Mouse (Mus musculus): ENCODE results near the gene Tdo2. TPM values are rescaled to one million over a fixed set of nuclear protein-coding genes. Genes with fewer than 3 reads are reported as not detected.

The Tdo2 gene
- total and polyA plus RNA-seq, 2 experiments from 2014 or later, result 0.40 TPM; not detected in 1

DNA sequence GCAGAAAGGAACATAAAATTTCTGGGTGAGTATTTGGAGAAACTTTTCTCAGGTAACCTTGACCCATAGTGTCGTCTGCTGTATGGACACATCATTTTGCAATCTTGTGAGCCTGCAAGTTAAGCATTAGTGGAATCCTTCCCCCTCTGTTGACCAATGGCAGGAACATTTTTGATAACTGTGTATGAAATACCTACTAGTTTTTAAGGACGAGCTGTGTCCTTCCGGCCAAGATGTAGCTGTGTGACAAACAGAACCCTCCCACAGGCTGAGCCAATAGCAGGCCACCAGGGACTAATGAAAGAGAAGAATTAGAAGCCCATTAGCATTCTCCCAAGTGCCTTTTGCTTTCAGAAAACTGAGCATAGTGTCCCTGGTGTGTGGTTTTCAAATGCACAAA, 14.5 kb upstream of the Tdo2 start:
- no peaks in the 10 kb centered on the region for H3K4me1 ChIP-seq (ENCODE audit: insufficient read depth, low read length)
- H3K4me2 ChIP-seq (ENCODE audit: low read depth, low read length), result no peak overlapping the region
- no peak overlapping the region for H3K27ac ChIP-seq
- no peaks in the 10 kb centered on the region for H3K9me3 ChIP-seq (ENCODE audit: low read length)
- H3K27me3 ChIP-seq (ENCODE audit: insufficient read depth, low read length), result no peaks in the 10 kb centered on the region
- no peak for TF ChIP-seq CTCF (IDR thresholded peaks at IDR 0.05; ENCODE audit: low read depth)
- H3K9ac ChIP-seq (replicated peaks; ENCODE audit: low read length), result no peak overlapping the region
- WGBS, result 62% methylated on average over 3 of the region's 3 CpGs
- peak; percentile 42 for DNase-seq (ENCODE audit: low spot score)
- ATAC-seq, result peak; percentile 84
- H3K4me3 ChIP-seq (ENCODE audit: low read length), result no peak overlapping the region
- H3K36me3 ChIP-seq (ENCODE audit: insufficient read depth, low read length), result no peaks in the 10 kb centered on the region

GRCm38 (mm10) chr3:81989692-81990141, 13.7 kb upstream of the Tdo2 start:
- Histone ChIP-seq H3K9ac (replicated peaks; ENCODE audit: low read length) (no peak overlapping the region), H3K4me1 (ENCODE audit: insufficient read depth, low read length) (no peaks in the 10 kb centered on the region), H3K9me3 (ENCODE audit: low read length) (no peaks in the 10 kb centered on the region), H3K4me3 (ENCODE audit: low read length) (no peak overlapping the region), H3K4me2 (ENCODE audit: low read depth, low read length) (no peak overlapping the region), H3K36me3 (ENCODE audit: insufficient read depth, low read length) (no peaks in the 10 kb centered on the region), H3K27me3 (ENCODE audit: insufficient read depth, low read length) (no peaks in the 10 kb centered on the region), H3K27ac (no peak overlapping the region)
- ATAC-seq, result no peak
- 56% methylated on average over 2 of the region's 2 CpGs for WGBS
- DNase-seq (ENCODE audit: low spot score), result no peak
- no peak for TF ChIP-seq CTCF (IDR thresholded peaks at IDR 0.05; ENCODE audit: low read depth)

DNA sequence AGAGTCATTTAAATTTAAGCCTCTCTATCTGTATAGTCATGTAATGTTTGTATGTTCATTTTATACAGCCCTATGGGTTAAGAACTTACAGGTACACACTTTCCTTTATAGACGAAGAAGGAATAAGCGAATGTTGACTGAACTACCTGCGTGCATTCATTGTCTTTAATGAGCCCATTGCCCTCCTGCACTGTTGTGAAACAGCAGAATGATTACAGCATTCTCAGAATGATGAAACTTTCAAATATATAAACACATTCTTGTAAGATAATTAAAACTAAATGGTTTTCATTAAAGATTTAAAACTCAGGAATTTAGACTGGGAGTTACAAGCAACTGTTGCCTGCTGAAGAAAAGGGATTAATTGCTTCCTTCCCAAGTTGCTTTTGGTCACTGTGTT, 11.6 kb upstream of the Tdo2 start:
- 95% methylated on average over 3 of the region's 3 CpGs for WGBS
- H3K9me3 ChIP-seq (ENCODE audit: low read length), result no peaks in the 10 kb centered on the region
- H3K36me3 ChIP-seq (ENCODE audit: insufficient read depth, low read length), result no peaks in the 10 kb centered on the region
- no peak for TF ChIP-seq CTCF (IDR thresholded peaks at IDR 0.05; ENCODE audit: low read depth)
- H3K4me2 ChIP-seq (ENCODE audit: low read depth, low read length), result no peak overlapping the region
- H3K4me3 ChIP-seq (ENCODE audit: low read length), result no peak overlapping the region
- ATAC-seq (no peak), DNase-seq (ENCODE audit: low spot score) (no peak)
- no peak overlapping the region for H3K27ac ChIP-seq
- H3K27me3 ChIP-seq (ENCODE audit: insufficient read depth, low read length), result no peaks in the 10 kb centered on the region
- H3K9ac ChIP-seq (replicated peaks; ENCODE audit: low read length), result no peak overlapping the region
- H3K4me1 ChIP-seq (ENCODE audit: insufficient read depth, low read length), result no peaks in the 10 kb centered on the region

DNA sequence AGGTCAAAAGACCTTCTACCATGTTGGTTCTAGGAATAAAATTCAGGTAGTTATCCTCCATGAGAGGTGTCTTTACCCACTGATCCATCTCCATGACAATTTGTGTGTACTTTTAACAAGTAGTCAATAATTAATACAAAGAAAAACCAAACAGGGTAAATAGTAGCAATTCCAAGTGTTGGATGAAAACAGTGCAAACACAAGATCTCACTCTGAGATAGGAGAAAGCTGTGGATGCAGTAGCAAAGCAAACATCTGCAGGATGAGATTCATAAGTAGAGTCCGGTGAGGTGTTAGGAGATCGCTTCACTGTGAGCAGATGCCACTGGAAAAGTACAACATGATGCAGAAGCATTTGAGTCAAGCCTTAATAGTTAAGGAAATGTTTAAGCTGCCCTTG, 10.1 kb upstream of the Tdo2 start:
- ATAC-seq (no peak), DNase-seq (ENCODE audit: low spot score) (no peak)
- H3K9me3 ChIP-seq (ENCODE audit: low read length), result no peaks in the 10 kb centered on the region
- H3K4me1 ChIP-seq (ENCODE audit: insufficient read depth, low read length), result no peaks in the 10 kb centered on the region
- no peak overlapping the region for H3K27ac ChIP-seq
- no peak overlapping the region for H3K4me3 ChIP-seq (ENCODE audit: low read length)
- 98% methylated on average over 2 of the region's 2 CpGs for WGBS
- no peak for TF ChIP-seq CTCF (IDR thresholded peaks at IDR 0.05; ENCODE audit: low read depth)
- H3K4me2 ChIP-seq (ENCODE audit: low read depth, low read length), result no peak overlapping the region
- no peak overlapping the region for H3K9ac ChIP-seq (replicated peaks; ENCODE audit: low read length)
- H3K36me3 ChIP-seq (ENCODE audit: insufficient read depth, low read length), result no peaks in the 10 kb centered on the region
- no peaks in the 10 kb centered on the region for H3K27me3 ChIP-seq (ENCODE audit: insufficient read depth, low read length)

- H3K27me3 ChIP-seq (ENCODE audit: insufficient read depth, low read length), result no peaks in the 10 kb centered on the region
- H3K27ac ChIP-seq, result no peak overlapping the region
- DNase-seq (ENCODE audit: low spot score) (no peak), ATAC-seq (no peak)
- H3K4me1 ChIP-seq (ENCODE audit: insufficient read depth, low read length), result no peaks in the 10 kb centered on the region
- H3K4me3 ChIP-seq (ENCODE audit: low read length), result no peak overlapping the region
- no peak for TF ChIP-seq CTCF (IDR thresholded peaks at IDR 0.05; ENCODE audit: low read depth)
- no peaks in the 10 kb centered on the region for H3K36me3 ChIP-seq (ENCODE audit: insufficient read depth, low read length)
- no peak overlapping the region for H3K9ac ChIP-seq (replicated peaks; ENCODE audit: low read length)
- WGBS, result 26% methylated on average over 1 of the region's 1 CpGs
- no peaks in the 10 kb centered on the region for H3K9me3 ChIP-seq (ENCODE audit: low read length)
- H3K4me2 ChIP-seq (ENCODE audit: low read depth, low read length), result no peak overlapping the region
Observed at GRCm38 (mm10) chr3:81985100-81985499, 9.1 kb upstream of the Tdo2 start.

- Histone ChIP-seq H3K9ac (replicated peaks; ENCODE audit: low read length) (no peak overlapping the region), H3K4me1 (ENCODE audit: insufficient read depth, low read length) (no peaks in the 10 kb centered on the region), H3K4me2 (ENCODE audit: low read depth, low read length) (no peak overlapping the region), H3K4me3 (ENCODE audit: low read length) (no peak overlapping the region), H3K27ac (no peak overlapping the region), H3K36me3 (ENCODE audit: insufficient read depth, low read length) (no peaks in the 10 kb centered on the region), H3K27me3 (ENCODE audit: insufficient read depth, low read length) (no peaks in the 10 kb centered on the region), H3K9me3 (ENCODE audit: low read length) (no peaks in the 10 kb centered on the region)
- no peak for DNase-seq (ENCODE audit: low spot score)
- ATAC-seq, result no peak
- WGBS, result 70% methylated on average over 8 of the region's 8 CpGs
- no peak for TF ChIP-seq CTCF (IDR thresholded peaks at IDR 0.05; ENCODE audit: low read depth)
Observed at GRCm38 (mm10) chr3:81983120-81983895, 7.3 kb upstream of the Tdo2 start.

GRCm38 (mm10) chr3:81981990-81982389, 6.0 kb upstream of the Tdo2 start, which contains the start of gene Asic5:
TSS of gene Asic5 (plus strand) at chr3:81982290.
- Histone ChIP-seq H3K4me1 (ENCODE audit: insufficient read depth, low read length) (no peaks in the 10 kb centered on the region), H3K9me3 (ENCODE audit: low read length) (no peaks in the 10 kb centered on the region), H3K27me3 (ENCODE audit: insufficient read depth, low read length) (no peaks in the 10 kb centered on the region), H3K27ac (no peak within 1 kb of the TSS), H3K36me3 (ENCODE audit: insufficient read depth, low read length) (no peaks in the 10 kb centered on the region), H3K4me3 (ENCODE audit: low read length) (no peak within 1 kb of the TSS), H3K9ac (replicated peaks; ENCODE audit: low read length) (no peak within 1 kb of the TSS), H3K4me2 (ENCODE audit: low read depth, low read length) (no peak within 1 kb of the TSS)
- TF ChIP-seq CTCF (IDR thresholded peaks at IDR 0.05; ENCODE audit: low read depth), result no peak
- ATAC-seq (no peak), DNase-seq (ENCODE audit: low spot score) (no peak)
- WGBS, result 93% methylated on average over 5 of the region's 5 CpGs
